In genomic region chr14:25825880-25826626, GRCm38 (mm10) we compare ENCODE assay signal across 10 mouse cellular contexts.
"Had no signal": no experiment of that assay in that cellular context is flagged by ENCODE, and none has a peak within 500 bp of the region (broad histone marks: within the 10 kb centered on the region; RNA-seq: fewer than 3 reads in every experiment).

No protein-coding gene starts in this region.

- ATAC-seq: midbrain, embryonic 15.5 days had no signal

- H3K36me3 ChIP-seq: midbrain, embryonic 15.5 days; neural tube, embryonic 12.5 days had no signal

- DNase-seq: kidney, adult 11 months; kidney, adult 9 months; kidney, postnatal 14 days; liver; lung, adult 18-20 months; spleen, adult 18-20 months; thymus, postnatal 36 days had no signal

- H3K9ac ChIP-seq: liver, embryonic 14.5 days; midbrain, embryonic 15.5 days; neural tube, embryonic 12.5 days had no signal

- H3K27ac ChIP-seq: liver, embryonic 14.5 days; midbrain, embryonic 15.5 days; neural tube, embryonic 12.5 days had no signal

- H3K9me3 ChIP-seq: midbrain, embryonic 15.5 days; neural tube, embryonic 12.5 days had no signal

- H3K27me3 ChIP-seq: midbrain, embryonic 15.5 days; neural tube, embryonic 12.5 days had no signal

- H3K4me2 ChIP-seq: midbrain, embryonic 15.5 days; neural tube, embryonic 12.5 days had no signal

- H3K4me1 ChIP-seq: midbrain, embryonic 15.5 days; neural tube, embryonic 12.5 days had no signal

- H3K4me3 ChIP-seq: midbrain, embryonic 15.5 days; neural tube, embryonic 12.5 days had no signal
